Mouse (Mus musculus) cerebellum, adult 2 months (tissue): ENCODE measurements at regions not wholly inside any gene's neighbourhood (a gene's known extent, or its start where the extent isn't known, plus 50 kb on each side); places are given as distances from the start of the nearest gene placed in this dataset.

Experiments
- DNase-seq, 2 experiments: peaks; one replicate each; pipeline ENCODE4 v3.0.0; 2021
- H3K27ac ChIP-seq: fragments of 200-500 bp; 2 replicates; pipeline ENCODE4 v1.5.1; 2012; ENCODE audit warnings: low read length, control low read depth, inconsistent platforms; ENCODE audit not compliant: insufficient read depth
- H3K27me3 ChIP-seq: fragments of 200-500 bp; 2 replicates; pipeline ENCODE4 v1.6.1; 2012; ENCODE audit warnings: inconsistent platforms, mild to moderate bottlenecking, low read length, moderate library complexity; ENCODE audit not compliant: control insufficient read depth, insufficient read depth
- H3K4me1 ChIP-seq: fragments of 200-500 bp; 2 replicates; pipeline ENCODE4 v1.6.1; 2011; ENCODE audit warnings: low read length; ENCODE audit not compliant: control insufficient read depth, insufficient read depth
- H3K4me3 ChIP-seq: fragments of 200-500 bp; replicated peaks from 2 replicates; pipeline ENCODE3; 2011; ENCODE audit warnings: mild to moderate bottlenecking, low read depth, low read length, control low read depth; ENCODE audit not compliant: insufficient read depth
- CTCF ChIP-seq: fragments of 200-500 bp; IDR thresholded peaks from 2 replicates; pipeline ENCODE4 v1.5.1; 2011; ENCODE audit warnings: low read depth, mild to moderate bottlenecking, control low read depth, low read length, moderate library complexity, borderline replicate concordance; ENCODE audit not compliant: insufficient read depth
- POLR2A ChIP-seq: fragments of 200-500 bp; IDR thresholded peaks from 2 replicates; pipeline ENCODE4 v1.6.1; 2011; ENCODE audit warnings: low read length, control low read depth, borderline replicate concordance; ENCODE audit not compliant: insufficient read depth
- WGBS: fragments of 180-500 bp; shearing (Covaris S2); methylation state at CpG from one replicate; pipeline ENCODE4 v1.1.7; 2018; 5-methylcytosine and 5-hydroxymethylcytosine counted together

- no peak for DNase-seq
- no peaks in the 10 kb centered on the region; the same call in 1 of the 2 replicates for H3K27me3 ChIP-seq
- no peak overlapping the region for H3K4me3 ChIP-seq
- H3K4me1 ChIP-seq = no peaks in the 10 kb centered on the region
- TF ChIP-seq POLR2A (no peak), CTCF (no peak)
- WGBS = 54% methylated on average over 6 of the region's 6 CpGs
- H3K27ac ChIP-seq = no peak overlapping the region
Observed at GRCm38 (mm10) chr3:154452585-154452984, 122.1 kb upstream of the Lhx8 start.

- no peak for DNase-seq
- TF ChIP-seq CTCF = no peak
- no peak for TF ChIP-seq POLR2A
- no peak overlapping the region for H3K4me3 ChIP-seq
- H3K27ac ChIP-seq = no peak overlapping the region
- H3K27me3 ChIP-seq = no peaks in the 10 kb centered on the region; the same call in 1 of the 2 replicates
- 30% methylated on average over 7 of the region's 7 CpGs for WGBS
- H3K4me1 ChIP-seq = no peaks in the 10 kb centered on the region
Observed at GRCm38 (mm10) chr3:154451169-154451568, 120.7 kb upstream of the Lhx8 start.

GRCm38 (mm10) chr3:154443351-154444075 is 113.1 kb upstream of the Lhx8 start:
- TF ChIP-seq POLR2A = no peak
- no peak for TF ChIP-seq CTCF
- Histone ChIP-seq H3K27ac (no peak overlapping the region), H3K4me3 (no peak overlapping the region), H3K4me1 (peaks cover 5% of the 10 kb centered on the region; the same call in 1 of the 2 replicates), H3K27me3 (no peaks in the 10 kb centered on the region)
- WGBS = 86% methylated on average over 10 of the region's 10 CpGs
- DNase-seq = no peak

- no peak overlapping the region for H3K27ac ChIP-seq
- H3K27me3 ChIP-seq = no peaks in the 10 kb centered on the region
- peaks cover 5% of the 10 kb centered on the region; the same call in 1 of the 2 replicates for H3K4me1 ChIP-seq
- no peak overlapping the region for H3K4me3 ChIP-seq
- TF ChIP-seq CTCF = no peak
- no peak for TF ChIP-seq POLR2A
- peak; percentile 24 to 39 for DNase-seq
Observed at GRCm38 (mm10) chr3:154441454-154441853, 111.0 kb upstream of the Lhx8 start.

GRCm38 (mm10) chr3:154440899-154441298 is 110.4 kb upstream of the Lhx8 start:
- DNase-seq = no peak
- no peak for TF ChIP-seq CTCF
- 85% methylated on average over 2 of the region's 2 CpGs for WGBS
- no peak overlapping the region for H3K27ac ChIP-seq
- H3K4me1 ChIP-seq = peaks cover 5% of the 10 kb centered on the region; the same call in 1 of the 2 replicates
- H3K27me3 ChIP-seq = no peaks in the 10 kb centered on the region
- H3K4me3 ChIP-seq = no peak overlapping the region

- TF ChIP-seq CTCF = no peak
- no peak for TF ChIP-seq POLR2A
- no peak overlapping the region for H3K4me3 ChIP-seq
- H3K27ac ChIP-seq = no peak overlapping the region
- no peaks in the 10 kb centered on the region for H3K27me3 ChIP-seq
- DNase-seq = no peak
- H3K4me1 ChIP-seq = no peaks in the 10 kb centered on the region
- 67% methylated on average over 7 of the region's 7 CpGs for WGBS
Observed at GRCm38 (mm10) chr3:154430856-154431255, 100.4 kb upstream of the Lhx8 start.

GRCm38 (mm10) chr3:154429666-154430065 is 99.2 kb upstream of the Lhx8 start:
- DNase-seq = no peak
- WGBS = 88% methylated on average over 6 of the region's 6 CpGs
- Histone ChIP-seq H3K4me3 (no peak overlapping the region), H3K27ac (no peak overlapping the region), H3K4me1 (no peaks in the 10 kb centered on the region), H3K27me3 (no peaks in the 10 kb centered on the region)
- TF ChIP-seq CTCF (no peak), POLR2A (no peak)

GRCm38 (mm10) chr3:154424589-154424988 is 94.1 kb upstream of the Lhx8 start:
- TF ChIP-seq POLR2A (no peak), CTCF (no peak)
- WGBS = 78% methylated on average over 5 of the region's 5 CpGs
- H3K27me3 ChIP-seq = no peaks in the 10 kb centered on the region
- H3K27ac ChIP-seq = no peak overlapping the region
- H3K4me1 ChIP-seq = no peaks in the 10 kb centered on the region
- no peak overlapping the region for H3K4me3 ChIP-seq
- no peak for DNase-seq
